Mouse (Mus musculus) skeletal muscle tissue, adult 2 months (tissue): Measurements from ENCODE around the gene Fxyd7.

Experiments
- DNase-seq: peaks from one replicate; pipeline ENCODE4 v3.0.0-alpha.2; 2012; ENCODE audit warnings: low read depth, low spot score

The Fxyd7 gene

DNA sequence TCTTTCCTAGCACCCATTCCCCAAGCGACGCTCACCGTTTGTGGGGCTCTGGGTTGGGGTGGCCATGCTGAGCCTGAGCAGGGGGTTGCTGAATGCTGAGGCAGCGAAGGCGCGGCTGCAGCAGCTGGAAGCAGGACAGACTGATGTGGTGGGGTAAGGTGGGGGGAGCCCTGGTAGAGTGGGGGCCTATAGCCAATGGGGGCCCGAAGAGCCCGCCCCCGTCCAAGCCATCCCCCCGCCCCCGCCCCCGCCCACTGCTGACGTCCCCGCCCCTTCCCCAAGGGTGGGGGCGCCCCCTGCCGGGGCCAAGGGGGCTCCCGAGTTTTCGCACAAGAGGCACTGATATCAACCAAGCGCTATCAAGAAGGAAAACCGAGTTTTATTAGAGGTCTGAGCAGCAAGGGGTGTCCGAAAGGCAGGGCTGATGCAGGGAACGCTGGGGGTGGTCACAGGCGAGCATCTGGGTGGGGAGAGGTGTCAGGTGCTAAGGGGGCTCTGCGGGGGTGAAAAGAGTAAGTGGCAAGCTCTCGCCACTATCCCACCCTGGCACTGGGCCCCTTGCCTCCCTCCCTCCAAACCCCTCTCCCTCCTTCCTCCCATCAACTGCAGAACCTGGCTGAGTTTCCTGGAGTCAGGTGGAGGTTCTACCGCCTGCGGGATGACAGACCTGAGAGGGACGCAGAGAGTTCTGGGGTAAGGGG, at the start of gene Fxyd7:
Gene Fxyd7 (minus strand): TSS at position 147 of the 701 bp plus-strand sequence.
- DNase-seq: no peak

DNA sequence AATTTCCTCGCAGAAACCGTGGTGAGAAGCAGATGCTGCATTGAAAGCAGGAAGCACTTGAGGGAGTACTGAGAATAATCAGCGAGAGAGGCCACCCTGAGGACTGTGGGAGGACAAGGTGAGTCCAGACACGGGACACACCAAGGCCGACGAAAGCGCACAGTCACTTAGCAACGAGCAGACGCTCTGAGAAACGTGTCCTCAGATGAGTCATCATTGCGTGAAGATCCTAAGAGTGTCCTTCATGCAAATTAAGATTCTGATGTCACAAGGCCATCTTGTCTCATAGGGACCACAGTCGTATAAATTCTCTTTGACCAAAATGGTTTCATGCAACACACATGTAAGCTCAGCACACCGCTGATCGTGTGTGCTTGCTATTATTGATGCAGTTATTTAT, 49.5 kb upstream of the Fxyd7 start:
- no peak for DNase-seq

DNA sequence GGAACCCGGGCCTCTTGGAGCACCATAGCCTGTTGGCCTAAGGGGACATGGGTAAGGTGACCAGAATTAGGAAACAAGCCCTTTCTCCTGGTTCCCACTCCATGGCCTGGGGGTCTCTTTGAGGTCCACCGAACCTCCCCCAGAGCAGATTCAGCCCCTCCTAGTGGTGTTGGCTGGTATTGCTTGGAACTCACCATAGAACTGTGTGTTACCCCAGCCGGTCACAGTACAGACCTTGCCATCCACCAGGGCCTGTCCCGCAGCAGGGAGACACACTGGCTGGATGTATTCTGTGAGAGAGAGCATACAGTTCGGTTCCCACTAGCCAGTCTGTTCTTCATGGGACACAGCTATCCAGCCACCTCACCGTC, 48.3 kb upstream of the Fxyd7 start:
- DNase-seq: no peak

DNA sequence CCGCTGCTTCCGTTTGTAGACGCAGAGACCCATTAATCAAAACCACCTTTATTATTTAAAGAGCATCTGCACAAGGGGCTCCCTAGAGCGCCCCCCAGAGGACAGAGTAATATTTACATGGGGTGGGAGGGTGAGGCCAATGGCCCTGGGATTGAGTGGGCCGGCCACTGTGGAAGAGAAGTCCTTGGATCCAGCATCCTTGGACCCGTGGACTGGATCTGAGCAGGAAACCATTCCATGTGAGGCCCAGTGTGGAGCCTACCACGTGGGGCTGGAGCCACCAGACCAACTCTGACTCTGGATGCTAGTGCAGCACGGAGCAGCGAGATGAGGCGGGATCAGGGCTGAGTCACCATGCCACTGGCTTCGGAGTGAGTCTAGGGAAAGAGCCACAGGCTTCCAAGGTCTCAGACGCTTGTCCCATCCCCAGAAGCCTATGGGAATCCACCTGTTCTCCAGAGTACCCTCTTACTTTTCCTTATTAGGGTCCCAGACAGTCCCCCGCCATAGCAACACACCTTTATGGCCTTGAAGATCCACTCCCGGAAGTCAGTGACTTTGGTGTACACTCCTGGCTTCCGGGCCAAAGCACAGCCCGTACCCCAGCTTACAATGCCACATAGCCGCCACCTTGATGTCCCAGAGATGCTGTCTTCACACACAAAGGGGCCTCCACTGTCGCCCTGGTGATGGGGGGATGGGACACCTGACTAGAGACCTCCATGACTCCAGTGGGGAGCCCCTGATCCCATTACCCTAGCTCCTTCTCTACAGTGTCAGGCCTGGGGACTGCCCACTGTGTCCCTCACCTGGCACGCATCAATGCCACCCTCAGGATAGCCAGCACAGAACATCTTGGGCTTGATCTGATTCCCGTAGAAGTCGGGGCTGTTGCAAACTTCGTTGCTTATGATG, 47.7 kb upstream of the Fxyd7 start:
- no peak for DNase-seq

DNA sequence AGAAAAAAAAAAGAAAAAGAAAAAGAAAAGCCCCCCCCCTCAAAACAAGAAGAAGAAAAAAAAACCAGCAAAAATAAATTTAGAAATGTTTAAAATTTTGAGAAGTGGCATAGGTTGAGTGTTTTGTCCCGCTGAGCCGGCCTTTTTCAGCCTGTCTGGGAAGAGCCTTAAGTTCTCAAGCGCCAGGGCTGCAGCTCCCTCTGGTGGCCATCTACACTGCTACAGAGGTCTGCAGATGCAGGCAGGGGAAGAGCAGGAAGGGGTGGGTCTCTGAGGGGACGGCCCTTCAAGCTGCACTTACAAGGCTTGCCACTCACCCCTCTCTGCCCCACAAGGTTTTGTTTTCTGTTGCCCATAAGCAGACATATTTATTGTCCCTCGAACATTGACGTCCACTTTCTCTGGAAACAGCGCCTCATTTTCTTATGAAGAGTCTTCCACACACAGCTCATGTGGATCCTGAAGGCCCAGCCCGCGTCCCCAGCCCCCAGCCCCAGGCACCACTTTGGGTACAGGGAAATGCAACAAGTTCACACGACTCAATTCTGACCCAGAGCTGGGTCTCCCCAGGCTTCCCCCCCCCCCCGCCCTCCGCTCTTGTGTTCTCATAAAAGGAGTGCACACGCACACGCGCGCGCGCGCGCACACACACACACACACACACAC, 46.4 kb upstream of the Fxyd7 start:
- DNase-seq: peak; percentile 91

DNA sequence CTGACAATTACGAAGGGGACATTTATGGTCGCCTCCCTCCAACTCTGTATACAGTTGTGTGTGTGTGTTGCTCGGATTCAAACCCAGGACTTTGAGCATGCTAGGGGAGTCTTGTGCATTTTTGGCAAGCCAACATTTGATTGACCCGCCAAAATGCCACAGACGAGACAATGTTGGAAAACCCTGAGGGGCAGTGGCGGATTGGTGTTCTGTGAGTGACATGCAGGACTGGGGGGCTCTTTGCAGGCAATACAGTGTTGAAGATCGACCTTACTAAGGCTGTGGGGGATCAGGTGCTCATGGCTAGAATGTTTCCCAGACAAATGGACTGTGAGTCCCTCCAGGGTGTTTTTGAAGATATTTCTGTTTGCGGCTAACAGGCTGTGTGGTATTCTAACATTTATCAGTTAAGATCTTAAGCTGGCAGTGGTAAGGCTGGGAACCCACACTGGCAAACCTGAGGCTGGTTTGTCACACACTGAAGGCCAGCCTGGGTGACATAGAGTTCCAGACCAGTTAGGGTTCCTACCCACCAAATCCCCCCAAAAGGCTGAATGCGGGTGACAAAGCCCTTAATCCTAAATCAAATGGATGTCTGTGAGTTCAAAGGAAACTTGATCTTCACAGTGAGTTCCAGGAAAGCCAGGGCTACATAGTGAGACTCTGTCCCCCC, 45.8 kb upstream of the Fxyd7 start:
- DNase-seq: no peak

DNA sequence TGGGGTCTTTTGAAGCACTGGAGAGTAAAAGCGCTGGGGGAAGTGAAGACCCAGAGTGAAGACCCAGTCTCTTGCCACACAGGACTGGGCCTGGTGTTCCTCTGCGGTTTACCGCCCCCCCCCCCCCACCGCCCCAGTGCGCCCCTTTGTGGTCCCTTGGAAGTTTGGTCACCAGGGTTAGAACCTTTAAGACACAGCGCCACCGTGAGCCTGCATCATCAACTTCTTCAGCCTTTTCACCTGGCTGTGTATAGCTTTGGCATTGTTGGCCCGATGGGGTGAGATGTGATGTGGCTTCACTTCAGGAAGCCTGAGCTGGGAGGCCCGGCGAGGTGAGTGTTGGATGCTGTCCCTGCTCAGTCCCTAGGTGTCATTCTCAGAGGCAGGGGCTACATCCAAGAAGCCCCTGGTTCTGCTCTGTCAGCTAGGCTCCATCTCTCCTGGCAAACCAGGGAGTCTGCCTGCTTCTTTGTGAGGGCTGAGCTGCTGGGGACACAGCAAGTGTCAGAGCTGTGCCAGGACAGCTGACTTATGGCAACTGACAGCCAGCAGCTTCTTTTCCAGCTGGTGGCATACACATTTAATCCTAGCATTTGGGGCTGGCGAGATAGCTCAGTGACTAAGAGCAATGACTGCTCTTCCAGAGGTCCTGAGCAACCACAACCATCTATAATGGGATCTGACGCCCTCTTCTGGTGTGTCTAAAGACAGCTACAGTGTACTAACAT, 43.7 kb upstream of the Fxyd7 start:
- DNase-seq: peak; percentile 60

DNA sequence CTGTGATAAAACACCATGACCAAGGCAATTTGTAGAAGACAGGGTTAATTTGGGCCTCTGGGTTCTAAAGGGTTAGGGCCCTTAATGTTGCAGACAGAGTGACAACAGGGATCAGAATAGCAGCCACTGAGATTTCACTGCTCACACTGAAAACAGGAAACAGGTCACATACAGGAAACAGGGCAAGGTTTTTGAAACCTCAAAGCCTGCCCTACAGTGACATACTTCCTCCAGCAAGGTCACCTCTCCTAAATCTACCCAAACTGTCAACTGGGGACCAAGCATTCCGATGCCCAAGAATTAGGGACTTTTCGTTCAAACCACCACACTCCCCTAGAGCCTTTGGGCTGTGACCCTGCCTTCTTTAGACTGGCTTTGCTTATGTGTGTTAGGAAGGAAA, 38.5 kb upstream of the Fxyd7 start:
- no peak for DNase-seq

DNA sequence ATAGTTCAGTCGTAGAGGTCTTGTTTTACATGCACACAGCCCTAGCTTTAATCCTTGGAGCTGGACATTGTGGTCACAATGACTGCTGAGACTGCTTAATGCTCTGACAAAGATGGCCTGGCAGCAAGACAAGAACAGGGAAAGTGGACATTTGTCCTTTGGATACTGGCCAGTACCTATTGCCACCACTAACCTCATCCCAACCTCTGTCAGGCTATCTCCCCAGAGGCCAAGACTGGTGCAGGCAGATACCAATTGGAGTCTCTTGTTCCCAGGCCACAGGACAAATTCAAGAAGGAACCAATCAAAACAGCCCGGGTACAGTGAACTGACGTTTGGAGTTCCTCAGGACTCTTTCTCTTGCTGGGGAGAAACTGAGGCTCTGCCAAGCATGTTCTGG, 36.9 kb upstream of the Fxyd7 start:
- DNase-seq: no peak

DNA sequence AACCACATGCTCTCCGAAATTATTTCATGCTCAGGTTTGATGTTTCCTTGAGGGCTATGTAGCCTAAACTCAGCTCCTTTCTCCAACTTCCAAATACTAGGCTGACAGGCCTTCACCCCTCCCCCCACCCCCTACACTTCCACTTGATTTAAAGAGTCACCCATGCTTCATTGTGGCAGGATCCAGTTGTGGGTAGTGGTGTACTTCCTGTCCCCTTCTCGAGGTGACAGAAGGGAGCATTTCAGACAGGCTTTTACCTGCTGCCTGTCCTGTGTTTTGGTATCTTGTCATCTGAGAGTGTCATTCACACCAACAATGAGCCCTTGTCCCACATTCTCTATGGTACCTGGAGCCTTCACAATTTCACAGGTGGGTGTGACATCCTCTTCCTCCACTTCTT, 36.0 kb upstream of the Fxyd7 start:
- DNase-seq: no peak

DNA sequence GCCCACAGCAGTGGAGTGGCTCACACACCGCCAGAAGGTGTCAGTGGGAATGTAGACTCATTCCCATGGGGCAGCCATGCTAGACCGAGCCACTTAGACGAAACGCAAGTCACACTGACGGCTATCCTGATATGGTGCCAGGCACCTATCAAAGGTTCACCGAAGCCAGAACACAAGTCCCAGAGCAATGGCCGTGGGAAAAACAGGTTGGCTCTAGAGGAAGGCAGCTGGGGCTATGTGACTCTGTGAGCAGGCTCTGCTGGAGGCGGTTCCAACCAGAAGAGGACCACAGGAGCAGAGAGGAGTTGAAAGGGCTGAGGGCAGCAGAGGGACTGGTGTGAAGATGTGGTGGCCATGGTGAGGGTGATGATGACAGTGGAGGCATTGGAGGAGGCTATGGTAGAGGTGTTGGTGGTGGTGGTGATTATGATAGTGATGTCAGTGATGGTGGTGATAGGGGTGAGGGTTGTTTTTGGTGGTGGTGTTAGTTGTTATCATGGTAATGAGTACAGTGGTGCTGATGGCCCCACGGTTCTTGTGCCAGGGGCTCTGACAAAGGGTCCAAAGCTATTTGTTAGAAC, 35.0 kb upstream of the Fxyd7 start:
- no peak for DNase-seq

DNA sequence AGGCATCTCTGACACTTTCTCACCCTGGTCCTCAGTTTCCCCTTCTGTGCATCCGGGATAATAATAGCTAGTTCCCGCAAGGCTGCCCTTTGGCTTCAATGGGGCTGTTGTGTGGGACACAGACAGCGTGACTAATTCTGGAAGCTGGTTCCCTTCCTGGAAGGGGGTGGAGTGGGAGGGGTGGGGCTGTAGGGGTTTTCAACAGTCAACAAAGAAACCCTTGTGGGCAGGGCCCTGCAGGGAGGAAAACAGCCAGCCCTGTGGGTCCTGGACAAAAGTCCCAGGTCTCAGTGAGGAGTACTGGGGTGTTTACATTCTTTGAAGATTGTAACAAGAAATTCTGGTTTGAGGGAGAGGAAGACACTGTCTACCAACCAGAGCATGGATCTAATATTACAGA, 33.9 kb upstream of the Fxyd7 start:
- DNase-seq: peak; percentile 65

DNA sequence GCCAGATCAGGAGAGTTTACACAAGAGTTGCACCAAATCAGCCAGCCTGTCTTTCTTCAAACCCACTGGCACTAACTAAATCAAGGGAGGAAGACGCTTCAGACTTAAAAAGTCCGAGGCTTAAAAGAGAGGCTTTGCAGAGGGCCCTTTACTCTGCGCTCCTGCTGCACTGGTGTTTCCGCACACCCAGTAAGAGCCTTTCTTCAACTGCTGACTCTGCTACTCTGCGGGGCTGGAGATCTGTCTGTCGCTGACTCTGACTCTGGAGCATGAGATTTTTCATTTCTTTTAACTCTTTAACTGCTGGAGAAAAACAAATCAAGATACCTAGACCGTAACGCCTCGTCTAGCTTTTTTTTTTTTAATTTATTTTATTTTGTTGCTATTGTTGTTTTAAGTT, 32.9 kb upstream of the Fxyd7 start:
- no peak for DNase-seq

DNA sequence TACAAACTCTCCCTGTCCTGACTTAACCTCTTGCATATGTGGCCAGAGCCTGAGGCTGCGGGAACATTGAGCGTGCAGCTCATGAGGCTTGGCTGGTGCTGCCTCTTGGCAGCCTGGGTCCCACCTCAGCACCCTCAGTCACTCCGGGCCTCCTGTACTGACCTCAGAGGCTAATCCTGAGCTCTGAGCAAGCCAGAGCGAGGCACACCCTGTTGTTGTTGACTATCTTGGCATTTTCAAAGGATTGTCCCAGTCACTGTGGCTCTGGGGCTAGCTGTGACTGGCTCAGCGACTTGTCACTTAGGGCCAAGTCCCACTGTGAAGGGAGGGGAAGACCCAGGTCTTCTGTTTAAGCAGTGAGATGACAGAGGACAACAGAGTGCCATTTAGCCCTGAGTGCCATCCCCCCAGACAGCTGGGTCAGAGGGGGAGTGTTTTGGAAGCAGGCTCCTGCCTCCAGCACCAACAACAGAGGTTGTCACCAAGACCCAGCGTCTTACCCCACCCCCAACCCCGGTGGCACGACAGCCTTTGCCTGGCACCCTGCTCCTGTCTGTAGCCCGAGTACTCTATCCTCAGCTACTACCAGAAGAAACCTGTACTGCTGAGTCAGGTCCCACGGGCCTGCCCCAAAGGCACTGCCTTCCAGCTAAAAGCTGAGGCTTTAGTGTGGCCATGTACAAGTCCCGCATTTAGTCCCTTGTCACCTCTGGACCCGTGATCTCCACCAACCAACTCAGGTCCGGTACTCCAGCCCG, 31.7 kb upstream of the Fxyd7 start:
- peak; percentile 97 for DNase-seq

DNA sequence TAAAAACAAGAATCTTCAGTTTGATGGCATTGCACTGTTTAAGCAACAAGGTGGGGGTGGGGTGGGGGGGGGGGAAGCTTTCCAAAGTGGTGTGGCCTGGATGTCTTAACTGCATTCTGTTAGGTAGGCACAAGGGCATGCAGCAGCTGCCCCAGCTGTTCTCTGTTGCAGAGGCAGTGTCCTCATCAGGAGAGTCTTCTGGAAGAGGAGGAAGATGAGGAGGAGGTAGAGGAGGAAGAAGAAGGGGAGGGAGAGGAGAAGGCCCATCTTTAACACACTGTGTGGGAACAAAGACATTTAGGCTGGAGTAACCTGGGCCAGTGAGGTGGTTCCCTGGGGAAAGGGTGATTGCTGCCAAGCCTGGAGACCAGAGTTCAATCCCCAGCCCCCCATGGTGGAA, 30.8 kb upstream of the Fxyd7 start:
- no peak for DNase-seq

DNA sequence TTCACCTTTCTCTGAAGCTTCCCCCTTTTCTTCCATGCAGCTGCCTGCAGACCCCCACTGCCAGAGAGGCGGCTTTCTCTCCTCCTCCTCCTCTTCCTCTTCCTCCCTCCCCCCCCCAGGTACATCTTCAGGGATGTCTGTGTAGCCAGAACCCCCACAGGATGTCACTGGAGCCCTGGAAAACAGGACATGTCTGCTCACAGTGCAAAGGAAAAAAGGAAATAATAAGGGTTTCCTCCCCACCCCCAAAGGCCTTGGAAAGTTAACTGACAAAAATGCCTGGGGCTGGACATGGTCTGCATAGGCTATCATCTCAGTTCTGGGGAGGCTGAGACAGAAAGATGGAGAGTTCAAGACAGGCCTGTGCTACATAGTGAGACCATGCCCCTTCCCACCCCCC, 29.8 kb upstream of the Fxyd7 start:
- DNase-seq: no peak

DNA sequence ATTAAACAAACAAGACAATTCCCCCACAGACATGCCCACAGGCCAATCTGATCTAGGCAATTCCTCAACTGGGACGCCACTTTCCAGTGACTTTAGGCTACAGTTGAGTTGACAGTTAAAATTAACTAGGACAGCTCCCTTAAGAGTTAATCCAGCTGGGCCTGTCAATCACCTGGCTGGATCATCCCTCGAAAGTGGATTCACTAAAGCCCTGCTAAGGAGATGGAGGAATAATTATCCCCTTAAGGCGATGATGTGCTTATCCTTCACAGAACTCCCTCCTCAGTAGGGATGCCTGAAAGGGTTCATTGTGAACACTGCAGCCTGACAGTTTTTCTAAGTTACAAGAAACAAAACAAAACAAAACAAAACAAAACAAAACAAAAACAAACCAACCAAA, 29.3 kb upstream of the Fxyd7 start:
- no peak for DNase-seq

DNA sequence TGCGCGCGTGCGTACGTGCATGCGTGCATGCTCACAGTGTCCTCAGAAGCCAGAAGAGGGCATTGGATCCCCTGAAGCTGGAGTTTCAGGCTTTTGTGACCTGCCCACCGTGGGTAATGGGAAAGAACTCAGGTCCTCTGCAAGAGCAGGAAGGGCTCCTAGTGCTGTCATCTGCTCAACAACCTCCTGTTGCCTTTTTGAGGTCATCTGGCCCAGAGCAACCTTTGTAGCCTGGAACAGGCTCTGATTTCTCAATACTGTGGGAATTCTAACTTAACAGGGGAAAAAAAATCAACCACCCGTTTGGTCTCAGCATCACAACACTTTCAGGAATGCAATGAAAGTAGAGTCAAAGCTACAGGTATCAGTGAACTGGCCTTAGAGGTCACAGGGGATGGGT, 28.4 kb upstream of the Fxyd7 start:
- DNase-seq: no peak

DNA sequence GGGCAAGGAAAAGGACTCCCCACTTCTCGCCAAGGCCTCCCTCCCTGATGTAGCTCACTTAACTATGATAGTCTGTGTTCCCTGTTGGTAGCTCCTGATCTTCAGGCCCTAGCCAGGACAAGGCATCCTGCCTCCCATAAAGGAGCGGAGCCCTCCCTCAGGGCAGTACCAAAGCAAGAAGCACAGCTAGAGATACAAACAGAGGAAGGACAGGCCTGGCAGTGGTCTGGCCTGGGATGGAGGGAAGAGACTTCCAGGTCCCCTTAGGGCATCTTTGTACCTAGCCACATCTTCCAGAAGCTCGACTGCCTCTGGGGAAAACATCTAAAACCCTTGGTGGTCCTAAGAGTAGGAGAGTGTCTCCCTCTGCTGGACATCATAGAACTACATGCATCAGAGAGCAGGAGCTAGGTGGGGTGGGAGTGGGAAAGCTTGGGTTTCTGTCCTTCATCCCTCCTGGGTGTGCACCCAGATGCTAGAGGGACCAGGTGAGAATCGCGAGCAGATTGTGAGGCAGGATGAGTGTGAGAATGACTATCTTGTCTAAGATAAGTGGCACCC, 26.7 kb upstream of the Fxyd7 start:
- DNase-seq: no peak

DNA sequence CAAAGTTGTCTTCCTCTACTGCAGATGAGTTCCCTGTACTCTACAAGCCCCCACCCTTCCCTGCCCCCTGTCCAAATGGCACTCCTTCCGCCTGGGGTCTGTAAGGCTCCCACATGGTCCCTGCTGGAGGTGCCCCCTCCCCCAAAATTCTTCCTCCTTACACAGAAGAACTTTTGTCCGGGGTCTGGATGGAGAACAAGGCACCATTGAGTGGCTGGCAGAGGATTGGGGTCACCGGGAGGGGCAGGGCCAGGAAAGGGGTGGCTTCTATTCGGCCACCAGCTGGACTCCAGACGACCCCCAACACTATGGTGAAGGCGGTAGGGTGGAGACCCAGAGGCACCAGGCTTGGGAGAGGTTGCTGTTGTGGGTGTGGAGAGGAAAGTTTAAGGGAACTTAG, 26.2 kb upstream of the Fxyd7 start:
- no peak for DNase-seq
